Comparison of ENCODE assay signal across 8 mouse cellular contexts in the genomic region with DNA sequence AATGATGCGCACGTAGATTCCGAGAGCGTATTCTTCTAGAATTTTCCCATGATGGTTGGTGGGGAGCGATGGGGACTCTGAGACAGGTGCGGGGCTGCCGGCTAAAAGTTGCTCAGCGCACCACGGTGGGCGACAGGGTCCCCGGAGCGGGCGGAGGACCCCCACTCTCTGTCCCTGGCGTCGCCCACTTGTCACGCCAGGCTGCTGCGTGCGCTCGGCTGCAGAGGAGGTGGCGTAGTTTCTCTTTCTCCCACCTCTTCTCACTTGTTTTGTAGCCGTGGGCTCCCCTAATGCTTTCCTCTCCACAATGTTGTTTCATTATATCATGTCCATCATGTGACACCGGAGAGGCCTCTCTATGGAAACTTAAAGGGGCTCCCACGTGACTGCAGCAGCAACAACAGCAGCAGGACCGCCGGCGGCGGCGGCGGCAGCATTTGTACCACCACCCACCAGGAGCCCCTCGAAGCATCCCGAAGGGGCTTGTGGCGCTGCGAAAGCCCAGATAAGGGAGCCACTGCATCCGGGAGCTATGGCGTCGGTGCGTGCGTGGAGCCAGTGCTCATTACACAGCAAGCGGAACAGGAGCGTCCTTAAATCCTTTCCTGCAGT.
DNase-seq lines count a peak whose midpoint lies in the region; ATAC-seq lines count a peak whose summit lies in the region.

No protein-coding gene starts in this region.

- peak overlapping the region; percentile 31 for H3K9ac ChIP-seq in intestine, embryonic 15.5 days

- H3K4me3 ChIP-seq in intestine, embryonic 15.5 days (replicated peaks) = peak overlapping the region; percentile 64

- peaks cover 26% of the 10 kb centered on the region for H3K4me1 ChIP-seq in intestine, embryonic 15.5 days (replicated peaks)

- H3K4me2 ChIP-seq in intestine, embryonic 15.5 days (replicated peaks) = peak overlapping the region; percentile 100

- H3K9me3 ChIP-seq in intestine, embryonic 15.5 days = no peaks in the 10 kb centered on the region

- peaks cover 49% of the 10 kb centered on the region for H3K27me3 ChIP-seq in intestine, embryonic 15.5 days (replicated peaks)

- under 1% methylated on average over 40 of the region's 40 CpGs for WGBS in intestine, embryonic 15.5 days

- 0 out of 2 replicates have a peak, but pooled peaks have one; percentile 20 for ATAC-seq in intestine, embryonic 15.5 days

- no peaks in the 10 kb centered on the region for H3K36me3 ChIP-seq in intestine, embryonic 15.5 days

- intact Hi-C loops in gastrocnemius, postnatal 36 days (cut with DNase I) = loop anchor here (5.0 kb wide), 1 partner anchor 99 kb away; no protein-coding TSS in a partner anchor
- intact Hi-C loops in left cerebral cortex, postnatal 25 days (cut with DNase I) = loop anchor here (1.0 kb wide), 2 partner anchors 70 to 180 kb away; partner anchors contain the start of gene Mkln1

- DNase-seq in spleen, adult 12 weeks (ENCODE audit: low spot score) = peak; percentile 59
- no peak for DNase-seq in spleen, postnatal 4 days (ENCODE audit: low spot score in 2 of 2)
- DNase-seq in embryo, embryonic 10 days (ENCODE audit: low spot score) = peak; percentile 64
- peak; percentile 32 to 60 for DNase-seq in gastrocnemius, postnatal 36 days
- DNase-seq in left cerebral cortex, postnatal 25 days (ENCODE audit: low spot score in 2 of 2) = peak; percentile 84 to 90
- DNase-seq in mesoderm, embryonic 11.5 days (ENCODE audit: low read depth, low spot score) = peak; percentile 49
- DNase-seq in spleen, adult 18-20 months = peak; percentile 57 to 63

- H3K27ac ChIP-seq in intestine, embryonic 15.5 days = no peak overlapping the region

Comparison
In these comparisons a context has a peak if more than half of its experiments do, and no peak if none do; other contexts are left out.
1. DNase-seq: peak in spleen, adult 12 weeks (single experiment), embryo, embryonic 10 days (single experiment), gastrocnemius, postnatal 36 days (2 of 2), left cerebral cortex, postnatal 25 days (2 of 2), mesoderm, embryonic 11.5 days (single experiment) and spleen, adult 18-20 months (2 of 2); none in spleen, postnatal 4 days (0 of 2).